Mouse (Mus musculus) C2C12 (cell line): ENCODE data around the gene Actn3. TPM values are rescaled to one million over a fixed set of nuclear protein-coding genes. Genes with fewer than 3 reads are reported as not detected.
A peak's percentile ranks its signal among the peaks of the same experiment; 100 is the strongest.
"Not testable (repeated sequence)": the region's sequence is repeated elsewhere in the genome, so short reads cannot be mapped to it uniquely, and the experiment has no call there.

Source experiments
- H3K27me3 ChIP-seq: one replicate; pipeline ENCODE4 v1.6.1; 2011; ENCODE audit not compliant: control insufficient read depth, insufficient read depth, insufficient read length
- H3K36me3 ChIP-seq: one replicate; pipeline ENCODE4 v1.6.1; 2011; ENCODE audit not compliant: control insufficient read depth, insufficient read depth
- H3K4me3 ChIP-seq: one replicate; pipeline ENCODE4 v1.5.1; 2011; ENCODE audit warnings: mild to moderate bottlenecking, control low read depth; ENCODE audit not compliant: poor library complexity, insufficient read depth, severe bottlenecking
- H3K79me2 ChIP-seq: one replicate; pipeline ENCODE4 v1.6.1; 2011; ENCODE audit not compliant: control insufficient read depth, insufficient read depth
- H3K79me3 ChIP-seq: one replicate; pipeline ENCODE4 v1.6.1; 2011; ENCODE audit warnings: low read depth, control low read depth
- H3ac ChIP-seq: one replicate; pipeline ENCODE3; 2011; ENCODE audit warnings: low read depth; ENCODE audit not compliant: control insufficient read depth, insufficient read length
- CEBPB ChIP-seq: IDR thresholded peaks from one replicate; pipeline ENCODE4 v1.6.1; 2011; ENCODE audit warnings: low read depth, mild to moderate bottlenecking, control low read depth, moderate library complexity
- CTCF ChIP-seq: IDR thresholded peaks from one replicate; pipeline ENCODE4 v1.5.1; 2011; ENCODE audit not compliant: control insufficient read depth, insufficient read depth, insufficient read length
- FOSL1 ChIP-seq: IDR thresholded peaks from one replicate; pipeline ENCODE4 v1.8.0; 2011; ENCODE audit warnings: mild to moderate bottlenecking, low read length; ENCODE audit not compliant: poor library complexity, insufficient read depth, severe bottlenecking
- MAX ChIP-seq: IDR thresholded peaks from one replicate; pipeline ENCODE4 v1.6.1; 2011; ENCODE audit warnings: mild to moderate bottlenecking, control low read depth
- MYOD1 ChIP-seq: IDR thresholded peaks from one replicate; pipeline ENCODE4 v1.6.1; 2011; ENCODE audit warnings: low read depth; ENCODE audit not compliant: control insufficient read depth, insufficient read length
- MYOG ChIP-seq: IDR thresholded peaks from one replicate; pipeline ENCODE4 v1.6.1; 2011; ENCODE audit not compliant: control insufficient read depth, insufficient read length; ENCODE audit errors: extremely low read depth
- USF1 ChIP-seq: IDR thresholded peaks from one replicate; pipeline ENCODE4 v1.6.1; 2011; ENCODE audit warnings: low read depth, mild to moderate bottlenecking, control low read depth, moderate library complexity
- polyA plus RNA-seq: library from polyadenylated mRNA; unstranded; fragments of >200 nt; fragmentation: generic; extraction: Trizol; gene quantifications from one replicate; pipeline ENCODE4 v1.2.1, GENCODE M21; 2012; ENCODE audit warnings: missing spikeins

The Actn3 gene
- polyA plus RNA-seq, 1 experiment, result 20.8 TPM

DNA sequence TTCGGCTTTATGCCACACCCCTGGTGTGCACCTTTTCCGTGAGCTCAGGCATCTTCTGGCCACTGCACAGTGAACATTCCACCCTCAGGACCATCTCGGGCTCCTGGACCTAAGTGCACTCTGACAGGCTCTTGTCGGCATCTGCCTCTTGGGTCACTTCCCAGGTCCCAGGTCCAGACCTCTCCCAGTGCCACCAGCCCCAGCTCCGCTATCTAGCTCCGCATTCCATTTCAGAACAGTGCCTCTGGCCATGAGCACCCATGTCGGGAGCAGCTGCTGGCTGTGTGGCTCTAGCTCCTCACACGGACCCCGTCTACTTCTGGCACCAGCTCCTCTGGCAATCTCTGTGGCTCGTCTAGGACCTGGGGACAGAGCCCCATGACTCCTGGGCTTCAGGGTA is 12.1 kb upstream of the Actn3 start:
- H3ac ChIP-seq, result no peak overlapping the region
- no peak for TF ChIP-seq MYOG
- no peak for TF ChIP-seq CEBPB
- TF ChIP-seq USF1, result no peak
- no peak for TF ChIP-seq FOSL1
- no peak for TF ChIP-seq MYOD1
- no peak for TF ChIP-seq CTCF
- TF ChIP-seq MAX, result no peak
- H3K36me3 ChIP-seq, result no peaks in the 10 kb centered on the region
- H3K27me3 ChIP-seq, result no peaks in the 10 kb centered on the region
- no peaks in the 10 kb centered on the region for H3K79me3 ChIP-seq
- no peaks in the 10 kb centered on the region for H3K79me2 ChIP-seq
- H3K4me3 ChIP-seq, result no peak overlapping the region

DNA sequence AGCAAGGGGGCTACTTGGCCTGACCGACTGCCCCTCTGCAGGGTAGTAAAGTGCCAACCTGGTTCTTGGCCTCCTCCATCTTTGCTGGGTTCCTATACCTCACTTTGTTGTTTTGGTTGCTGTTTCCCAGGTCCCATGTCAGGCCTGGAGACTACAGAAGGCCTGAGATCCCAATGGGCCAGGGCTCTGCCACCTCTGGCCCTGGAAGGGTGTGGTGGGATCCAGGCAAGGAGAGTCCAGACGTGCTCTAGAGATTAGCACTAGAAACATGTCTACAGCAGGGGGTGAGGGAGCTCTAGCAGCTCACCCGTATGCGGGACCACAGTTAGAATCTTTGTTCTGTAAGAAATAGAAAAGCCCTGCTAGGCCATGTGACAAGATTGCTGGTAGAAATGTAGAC is 6.3 kb upstream of the Actn3 start:
- peaks cover 8% of the 10 kb centered on the region for H3K79me2 ChIP-seq
- H3K36me3 ChIP-seq, result no peaks in the 10 kb centered on the region
- H3ac ChIP-seq, result no peak overlapping the region
- no peaks in the 10 kb centered on the region for H3K27me3 ChIP-seq
- TF ChIP-seq MYOG (no peak), FOSL1 (no peak), USF1 (no peak), CTCF (no peak), MAX (no peak), CEBPB (no peak), MYOD1 (no peak)
- H3K79me3 ChIP-seq, result peaks cover 3% of the 10 kb centered on the region
- no peak overlapping the region for H3K4me3 ChIP-seq

DNA sequence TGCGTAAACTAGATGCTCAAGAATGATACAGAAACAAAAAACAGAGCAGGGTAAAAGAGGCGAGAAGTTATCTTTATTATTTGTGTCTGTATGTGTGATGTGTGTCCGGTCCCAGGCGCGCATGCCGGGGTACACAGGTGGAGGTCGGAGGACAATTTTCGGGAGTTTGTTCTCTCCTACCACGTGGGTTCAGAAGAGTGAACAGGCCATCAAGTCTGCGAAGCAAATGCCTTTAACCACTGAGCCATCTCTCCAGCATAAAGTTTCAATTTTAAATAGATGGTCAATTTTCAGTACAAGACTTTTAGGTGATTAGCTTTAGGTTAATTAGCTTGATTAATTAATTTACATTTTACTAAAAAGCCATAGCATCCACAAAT is 1.6 kb upstream of the Actn3 start:
- H3K4me3 ChIP-seq, result peak overlapping the region; percentile 84
- TF ChIP-seq MYOG (no peak), USF1 (no peak), MYOD1 (no peak), FOSL1 (no peak), MAX (no peak), CEBPB (no peak), CTCF (no peak)
- no peaks in the 10 kb centered on the region for H3K27me3 ChIP-seq
- no peaks in the 10 kb centered on the region for H3K36me3 ChIP-seq
- H3K79me2 ChIP-seq, result peaks cover 12% of the 10 kb centered on the region
- peak overlapping the region; percentile 8 for H3ac ChIP-seq
- H3K79me3 ChIP-seq, result peaks cover 4% of the 10 kb centered on the region

DNA sequence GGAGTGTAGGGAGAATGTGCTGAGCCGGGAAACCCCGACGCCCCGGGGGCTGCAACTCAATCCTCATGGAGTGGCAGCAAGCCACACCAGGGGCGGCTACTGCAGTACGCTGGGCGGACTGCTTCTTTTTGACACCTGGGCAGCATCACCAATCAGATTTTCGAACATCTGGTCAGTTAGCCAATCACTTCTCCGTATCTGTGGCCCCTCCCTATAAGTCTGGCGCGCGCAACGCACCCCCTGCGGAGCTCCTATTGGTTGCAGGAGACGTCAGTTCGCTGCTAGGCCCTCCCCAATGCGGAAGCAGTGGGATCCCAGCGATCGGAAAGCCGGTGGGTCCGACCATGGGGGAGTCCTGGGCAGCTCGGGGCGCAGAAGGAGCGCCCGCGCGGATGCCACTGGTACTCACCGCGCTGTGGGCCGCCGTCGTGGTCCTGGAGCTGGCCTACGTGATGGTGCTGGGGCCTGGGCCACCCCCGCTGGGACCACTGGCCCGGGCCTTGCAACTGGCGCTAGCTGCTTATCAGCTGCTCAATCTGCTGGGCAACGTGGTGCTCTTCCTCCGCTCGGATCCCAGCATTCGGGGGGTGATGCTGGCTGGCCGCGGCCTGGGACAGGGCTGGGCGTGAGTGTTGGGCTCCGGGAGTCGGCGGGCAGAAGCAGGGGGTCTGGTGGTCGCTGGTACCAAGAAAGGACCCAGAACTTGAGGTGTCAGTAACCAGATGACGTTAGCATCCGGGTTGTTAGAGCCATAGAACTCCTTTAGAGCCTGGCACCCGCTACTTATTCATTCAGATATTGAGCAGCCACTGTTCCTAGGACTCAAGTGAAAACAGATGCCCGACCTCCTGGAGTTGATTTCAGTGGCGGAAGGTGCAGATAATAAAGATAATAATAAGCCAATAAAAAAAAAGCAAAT is 955 bp upstream of the Actn3 start, which contains the start of gene Zdhhc24:
Gene Zdhhc24 (plus strand): TSS at position 264 of the 919 bp plus-strand sequence.
- Histone ChIP-seq H3ac (peak within 1 kb of the TSS; percentile 99), H3K79me3 (peaks cover 4% of the 10 kb centered on the region), H3K4me3 (peak within 1 kb of the TSS; percentile 84), H3K27me3 (no peaks in the 10 kb centered on the region), H3K79me2 (peaks cover 12% of the 10 kb centered on the region), H3K36me3 (no peaks in the 10 kb centered on the region)
- TF ChIP-seq CTCF (no peak), MYOD1 (no peak), FOSL1 (no peak), MAX (peak; percentile 12), MYOG (no peak)

DNA sequence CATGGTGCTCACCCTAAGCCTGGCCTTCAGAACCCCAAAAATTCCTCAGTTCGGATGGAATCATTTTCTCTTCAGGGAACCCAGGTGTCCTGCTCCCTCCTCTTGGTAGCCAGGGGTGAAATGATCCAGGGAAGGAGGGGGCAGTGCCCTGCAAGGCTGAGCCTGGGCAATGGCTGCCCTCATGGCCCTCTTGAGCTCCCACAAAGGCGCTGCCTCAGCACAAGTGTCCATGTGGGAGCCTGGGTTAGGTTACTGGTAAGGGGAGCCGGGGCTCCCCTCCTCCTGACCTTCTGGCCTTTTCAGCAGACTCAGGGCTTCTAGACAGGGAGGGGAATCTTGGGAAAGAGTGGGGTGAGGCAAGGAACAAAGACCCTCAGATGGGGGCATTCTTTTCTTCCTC is 954 bp downstream of the Actn3 start:
- peaks cover 4% of the 10 kb centered on the region for H3K79me3 ChIP-seq
- TF ChIP-seq USF1 (no peak), MAX (no peak)
- peak overlapping the region; percentile 11 for H3K4me3 ChIP-seq
- H3K36me3 ChIP-seq, result no peaks in the 10 kb centered on the region
- peak overlapping the region; percentile 64 for H3ac ChIP-seq
- H3K27me3 ChIP-seq, result no peaks in the 10 kb centered on the region
- H3K79me2 ChIP-seq, result peaks cover 12% of the 10 kb centered on the region

DNA sequence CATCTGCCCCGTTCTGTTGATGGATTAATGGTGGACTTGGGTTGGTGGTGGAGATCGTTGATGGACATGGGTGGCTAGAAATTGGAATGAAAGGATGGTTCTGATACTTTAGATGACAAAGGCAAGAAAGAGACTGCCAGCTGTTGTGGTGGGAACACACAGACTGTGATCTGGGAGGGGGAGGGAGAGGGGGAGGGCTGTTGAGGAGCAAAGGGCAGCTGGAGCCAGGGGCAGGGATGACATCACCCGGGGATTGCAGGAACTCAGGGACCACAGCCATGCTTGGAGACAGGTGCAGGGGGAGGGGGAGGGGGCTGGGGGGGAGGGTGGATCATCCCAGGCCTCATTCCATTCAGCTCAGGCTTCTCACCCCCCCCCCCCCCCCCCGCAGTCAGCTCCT is 1.5 kb downstream of the Actn3 start:
- no peaks in the 10 kb centered on the region for H3K36me3 ChIP-seq
- H3K79me2 ChIP-seq, result peaks cover 12% of the 10 kb centered on the region
- no peak overlapping the region for H3ac ChIP-seq
- H3K79me3 ChIP-seq, result peaks cover 4% of the 10 kb centered on the region
- TF ChIP-seq CEBPB (no peak), MAX (no peak), CTCF (no peak), FOSL1 (no peak), USF1 (no peak), MYOG (no peak), MYOD1 (peak; percentile 78)
- H3K4me3 ChIP-seq, result no peak overlapping the region
- no peaks in the 10 kb centered on the region for H3K27me3 ChIP-seq

DNA sequence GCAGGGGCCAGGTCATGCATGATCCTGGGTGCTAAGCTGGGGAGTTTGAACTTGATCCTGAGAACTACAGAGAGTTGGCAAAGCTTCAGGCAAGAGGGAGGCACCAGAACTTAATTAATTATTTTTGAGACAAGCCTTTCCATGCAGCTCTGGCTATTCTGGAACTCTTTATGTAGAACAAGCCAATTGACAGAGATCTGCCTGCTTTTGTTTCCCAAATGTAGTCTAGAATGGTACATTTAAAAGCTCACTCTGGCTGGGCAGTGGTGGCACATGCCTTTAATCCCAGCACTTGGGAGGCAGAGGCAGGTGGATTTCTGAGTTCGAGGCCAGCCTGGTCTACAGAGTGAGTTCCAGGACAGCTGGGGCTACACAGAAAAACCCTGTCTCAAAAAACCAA is 3.1 kb downstream of the Actn3 start:
- not testable (repeated sequence) for H3K4me3 ChIP-seq, H3K79me3 ChIP-seq, H3ac ChIP-seq, H3K36me3 ChIP-seq, H3K27me3 ChIP-seq, H3K79me2 ChIP-seq
